Mouse (Mus musculus) embryonic facial prominence, embryonic 11.5 days (tissue): ENCODE measurements around the gene Dhx35. TPM values are rescaled to one million over a fixed set of nuclear protein-coding genes. Genes with fewer than 3 reads are reported as not detected.

Experiments
- ATAC-seq: fragments of 200-750 bp; cut with Nextera tagmentation; replicated peaks from 2 replicates; pipeline ENCODE4 v1.8.0; 2017; ENCODE audit warnings: low read depth; ENCODE audit not compliant: insufficient number of reproducible peaks, low FRiP score, low TSS enrichment
- DNase-seq: peaks from one replicate; pipeline ENCODE4 v3.0.0-alpha.2; 2015; ENCODE audit warnings: low spot score
- H3K27ac ChIP-seq: fragments of 300-500 bp; sonication (generic); replicated peaks from 2 replicates; pipeline ENCODE4 v1.5.1; 2014; ENCODE audit warnings: mild to moderate bottlenecking, low read depth, low read length, control low read depth
- H3K27me3 ChIP-seq: fragments of 300-500 bp; sonication (generic); 2 replicates; pipeline ENCODE4 v1.6.1; 2014; ENCODE audit warnings: mild to moderate bottlenecking, low read length, moderate library complexity, mixed read lengths; ENCODE audit not compliant: control insufficient read depth, insufficient read depth
- H3K36me3 ChIP-seq: fragments of 300-500 bp; sonication (generic); replicated peaks from 2 replicates; pipeline ENCODE4 v1.6.1; 2014; ENCODE audit warnings: low read depth, mild to moderate bottlenecking, low read length, moderate library complexity, mixed read lengths; ENCODE audit not compliant: control insufficient read depth, insufficient read depth
- H3K4me1 ChIP-seq: fragments of 300-500 bp; sonication (generic); 2 replicates; pipeline ENCODE4 v1.6.1; 2014; ENCODE audit warnings: low read length, mixed read lengths; ENCODE audit not compliant: control insufficient read depth, insufficient read depth
- H3K4me2 ChIP-seq: fragments of 300-500 bp; sonication (generic); 2 replicates; pipeline ENCODE4 v1.6.1; 2014; ENCODE audit warnings: low read depth, mild to moderate bottlenecking, control low read depth, low read length, moderate library complexity
- H3K4me3 ChIP-seq: fragments of 300-500 bp; sonication (generic); 2 replicates; pipeline ENCODE4 v1.5.1; 2014; ENCODE audit warnings: low read depth, low read length, control low read depth
- H3K9ac ChIP-seq: fragments of 300-500 bp; sonication (generic); replicated peaks from 2 replicates; pipeline ENCODE4 v1.6.1; 2014; ENCODE audit warnings: mild to moderate bottlenecking, control low read depth, low read length
- H3K9me3 ChIP-seq: fragments of 300-500 bp; sonication (generic); replicated peaks from 2 replicates; pipeline ENCODE4 v1.6.1; 2016; ENCODE audit warnings: mild to moderate bottlenecking, low read length, inconsistent platforms, mixed read lengths; ENCODE audit not compliant: control insufficient read depth
- WGBS: fragments of 180-500 bp; shearing (Covaris S2); extraction: QIAGEN DNeasy Blood & Tissue Kit; methylation state at CpG from one replicate; pipeline ENCODE4 v1.1.7; 2014; 5-methylcytosine and 5-hydroxymethylcytosine counted together
- polyA plus RNA-seq: library from polyadenylated mRNA; unstranded; fragments of >200 nt; fragmentation: Nextera tagmentation; extraction: Ambion mirVana; gene quantifications from 2 replicates; pipeline ENCODE4 v1.2.1, GENCODE M21; 2014

Dhx35 gene
- polyA plus RNA-seq, 1 experiment from 2014 or later, result 15.6 TPM

DNA sequence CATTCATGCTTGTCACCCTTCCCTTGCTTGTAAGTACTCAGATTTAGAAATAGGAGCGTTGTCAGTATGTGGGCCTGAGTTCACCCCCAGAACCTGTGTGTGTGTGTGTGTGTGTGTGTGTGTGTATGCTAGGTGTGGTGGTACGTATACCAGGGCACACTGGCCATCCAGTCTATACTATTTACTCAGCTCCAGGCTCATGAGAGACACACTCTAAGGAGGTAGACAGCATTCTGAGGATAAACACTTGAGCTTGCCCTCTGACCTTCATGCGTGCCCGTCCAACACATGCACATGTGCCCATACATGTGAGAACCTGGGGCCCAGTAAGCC is 69.5 kb downstream of the Dhx35 start:
- H3K36me3 ChIP-seq, result no peaks in the 10 kb centered on the region
- H3K9me3 ChIP-seq, result no peaks in the 10 kb centered on the region
- H3K27ac ChIP-seq, result no peak overlapping the region
- no peaks in the 10 kb centered on the region for H3K4me1 ChIP-seq
- DNase-seq (no peak), ATAC-seq (no peak)
- 84% methylated on average over 4 of the region's 4 CpGs for WGBS
- H3K4me2 ChIP-seq, result no peak overlapping the region
- H3K27me3 ChIP-seq, result no peaks in the 10 kb centered on the region
- no peak overlapping the region for H3K4me3 ChIP-seq
- H3K9ac ChIP-seq, result no peak overlapping the region

DNA sequence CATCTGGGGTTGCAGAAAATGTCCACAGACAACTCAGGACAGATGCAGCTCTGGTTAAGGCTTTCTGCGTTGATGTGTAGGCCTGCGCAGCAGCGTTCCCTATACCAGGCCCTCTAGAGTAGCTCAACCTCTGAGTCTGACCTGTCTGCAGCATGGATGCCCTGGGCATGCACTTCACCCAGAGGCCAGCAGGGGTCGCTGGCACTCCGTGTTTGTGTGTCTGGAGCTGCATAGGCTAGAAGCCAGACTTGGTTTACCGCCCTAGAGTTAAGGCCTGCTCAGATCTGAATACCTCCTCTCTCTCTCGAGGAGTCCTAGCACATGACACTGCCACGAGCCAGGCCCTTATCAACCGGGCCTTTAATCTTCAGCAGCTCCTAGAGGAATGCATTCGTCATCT is 70.8 kb downstream of the Dhx35 start:
- no peaks in the 10 kb centered on the region for H3K9me3 ChIP-seq
- no peaks in the 10 kb centered on the region for H3K27me3 ChIP-seq
- no peak overlapping the region for H3K4me2 ChIP-seq
- 27% methylated on average over 10 of the region's 10 CpGs for WGBS
- peak; percentile 79 for DNase-seq
- H3K27ac ChIP-seq, result no peak overlapping the region
- ATAC-seq, result 0 out of 2 replicates have a peak, but pooled peaks have one; percentile 16
- H3K36me3 ChIP-seq, result no peaks in the 10 kb centered on the region
- no peaks in the 10 kb centered on the region; the same call in none of the 2 replicates for H3K4me1 ChIP-seq
- H3K9ac ChIP-seq, result no peak overlapping the region
- H3K4me3 ChIP-seq, result no peak overlapping the region

DNA sequence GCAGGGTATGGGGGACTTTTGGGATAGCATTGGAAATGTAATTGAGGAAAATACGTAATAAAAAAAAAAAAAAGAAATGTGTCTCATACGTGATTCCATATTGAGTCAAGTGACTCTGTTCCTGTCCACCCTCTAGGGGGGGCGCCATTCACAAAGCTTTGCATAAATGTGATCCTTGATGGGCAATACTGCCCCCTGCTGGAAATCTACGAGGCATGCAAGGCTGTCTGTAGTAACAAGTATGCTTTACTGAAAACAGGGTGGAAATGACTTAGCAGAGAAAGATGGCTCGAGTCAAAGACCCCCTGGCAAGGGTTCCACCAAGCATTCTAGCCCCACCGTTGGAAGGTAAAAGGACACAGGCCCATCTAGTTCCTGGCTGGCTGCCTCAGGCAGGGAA is 92.0 kb downstream of the Dhx35 start:
- no peaks in the 10 kb centered on the region for H3K27me3 ChIP-seq
- no peaks in the 10 kb centered on the region for H3K4me1 ChIP-seq
- DNase-seq (peak; percentile 51), ATAC-seq (no peak)
- WGBS, result 46% methylated on average over 6 of the region's 6 CpGs
- H3K27ac ChIP-seq, result no peak overlapping the region
- no peak overlapping the region for H3K9ac ChIP-seq
- H3K4me2 ChIP-seq, result no peak overlapping the region
- no peaks in the 10 kb centered on the region for H3K9me3 ChIP-seq
- H3K4me3 ChIP-seq, result no peak overlapping the region
- H3K36me3 ChIP-seq, result no peaks in the 10 kb centered on the region

DNA sequence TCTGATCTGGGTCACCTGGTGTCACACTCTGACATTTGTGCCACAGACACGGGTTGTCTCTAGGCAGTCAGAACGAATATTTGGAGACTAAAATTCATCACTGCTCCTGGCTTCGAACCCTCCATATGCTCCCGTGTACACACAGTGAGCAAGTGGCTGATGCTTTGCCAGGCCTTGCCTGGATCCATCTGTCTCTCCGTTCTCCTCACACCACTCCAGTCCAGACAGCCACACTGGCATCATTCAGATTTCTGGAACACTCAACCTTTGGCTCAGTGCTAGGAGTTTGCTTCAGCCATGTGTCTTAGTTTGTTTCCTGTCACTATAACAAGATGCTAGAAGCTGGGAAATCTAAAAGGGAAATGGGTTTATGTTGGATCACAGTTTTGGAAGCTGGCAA is 93.9 kb downstream of the Dhx35 start:
- no peak overlapping the region for H3K9ac ChIP-seq
- no peaks in the 10 kb centered on the region for H3K36me3 ChIP-seq
- DNase-seq (no peak), ATAC-seq (no peak)
- H3K9me3 ChIP-seq, result no peaks in the 10 kb centered on the region
- WGBS, result 80% methylated on average over 5 of the region's 5 CpGs
- no peak overlapping the region for H3K27ac ChIP-seq
- no peak overlapping the region for H3K4me3 ChIP-seq
- H3K4me2 ChIP-seq, result no peak overlapping the region
- no peaks in the 10 kb centered on the region for H3K4me1 ChIP-seq
- H3K27me3 ChIP-seq, result no peaks in the 10 kb centered on the region

DNA sequence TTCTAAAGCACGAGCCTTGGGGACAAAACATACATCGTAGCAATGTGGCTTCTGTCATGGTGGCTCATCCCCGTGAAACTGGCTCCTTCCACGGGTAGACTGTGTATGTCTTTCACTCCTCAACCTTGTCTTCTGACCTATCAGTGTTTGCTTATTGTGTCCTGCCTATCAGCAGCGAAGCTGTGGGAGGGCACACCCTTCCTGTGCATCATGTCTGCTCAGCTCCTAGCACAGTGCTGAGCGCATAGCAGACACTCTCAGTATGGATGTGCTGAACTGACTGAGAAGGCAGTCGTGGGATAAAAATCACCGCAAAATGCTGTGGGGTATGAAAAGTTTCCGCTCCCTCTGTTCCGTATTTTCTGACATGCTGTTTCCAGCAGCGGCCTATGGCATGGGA is 94.6 kb downstream of the Dhx35 start:
- H3K4me1 ChIP-seq, result no peaks in the 10 kb centered on the region
- H3K27me3 ChIP-seq, result no peaks in the 10 kb centered on the region
- no peak overlapping the region for H3K4me2 ChIP-seq
- no peak overlapping the region for H3K27ac ChIP-seq
- H3K9me3 ChIP-seq, result no peaks in the 10 kb centered on the region
- no peak overlapping the region for H3K9ac ChIP-seq
- 57% methylated on average over 11 of the region's 11 CpGs for WGBS
- no peak for DNase-seq
- no peak overlapping the region for H3K4me3 ChIP-seq
- ATAC-seq, result no peak
- H3K36me3 ChIP-seq, result no peaks in the 10 kb centered on the region

DNA sequence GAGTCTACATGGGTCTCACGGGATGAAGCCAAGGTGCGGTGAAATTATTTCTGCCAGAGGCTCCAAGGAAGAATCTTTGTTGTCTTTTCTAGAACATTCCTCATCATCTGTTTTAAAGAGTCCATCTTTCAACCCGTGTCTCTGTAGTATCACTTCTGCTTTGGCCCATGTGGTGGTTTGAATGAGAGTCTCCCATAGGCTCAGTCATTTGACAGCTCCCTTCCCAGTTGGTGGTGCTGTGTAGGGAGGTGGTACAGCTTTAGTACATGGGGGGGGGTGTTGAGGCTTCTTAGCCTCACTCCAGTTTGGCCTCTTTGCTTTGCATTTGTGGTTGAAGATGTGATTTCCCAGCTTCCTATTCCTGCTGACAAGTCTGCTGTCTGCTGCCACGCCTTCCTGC is 96.7 kb downstream of the Dhx35 start:
- Histone ChIP-seq H3K9ac (no peak overlapping the region), H3K4me3 (no peak overlapping the region), H3K36me3 (no peaks in the 10 kb centered on the region), H3K4me1 (no peaks in the 10 kb centered on the region), H3K27me3 (no peaks in the 10 kb centered on the region), H3K4me2 (no peak overlapping the region), H3K9me3 (no peaks in the 10 kb centered on the region), H3K27ac (no peak overlapping the region)
- ATAC-seq (no peak), DNase-seq (no peak)
- 96% methylated on average over 4 of the region's 4 CpGs for WGBS

DNA sequence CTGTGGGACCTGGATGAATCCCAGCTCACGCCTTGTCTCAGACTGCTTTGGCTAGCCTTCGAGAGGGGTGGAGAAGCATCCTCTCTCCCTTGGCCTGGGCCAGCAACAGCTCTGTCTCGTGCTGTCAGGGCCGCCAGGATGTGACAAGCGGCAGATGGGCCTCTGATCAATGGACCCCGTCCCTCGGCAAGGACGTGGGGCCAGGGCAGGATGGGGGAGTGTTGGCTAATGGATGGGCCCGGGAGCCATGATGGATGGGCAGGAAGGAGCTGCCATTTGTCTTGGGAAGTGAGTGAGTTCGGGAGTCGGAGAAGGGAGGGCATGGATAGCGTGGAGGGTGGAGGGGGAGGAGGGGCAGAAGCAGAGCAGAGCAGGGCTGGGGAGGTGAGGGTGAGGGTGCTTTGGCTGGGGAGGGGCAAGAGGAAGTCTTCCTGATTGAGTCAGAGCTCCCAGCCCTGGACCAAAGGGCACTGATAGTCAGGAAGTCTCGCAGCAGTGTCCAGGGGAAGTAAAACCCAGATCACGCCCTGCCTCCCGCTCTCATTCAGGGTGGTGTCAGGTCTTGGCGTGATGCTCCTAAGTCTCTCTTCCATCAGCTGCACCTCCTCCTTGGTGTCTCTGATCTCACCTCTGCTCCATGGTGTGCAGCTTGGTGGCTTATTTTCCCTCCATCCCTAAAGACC is 98.7 kb downstream of the Dhx35 start:
- ATAC-seq, result no peak
- no peak overlapping the region for H3K9ac ChIP-seq
- 80% methylated on average over 16 of the region's 16 CpGs for WGBS

DNA sequence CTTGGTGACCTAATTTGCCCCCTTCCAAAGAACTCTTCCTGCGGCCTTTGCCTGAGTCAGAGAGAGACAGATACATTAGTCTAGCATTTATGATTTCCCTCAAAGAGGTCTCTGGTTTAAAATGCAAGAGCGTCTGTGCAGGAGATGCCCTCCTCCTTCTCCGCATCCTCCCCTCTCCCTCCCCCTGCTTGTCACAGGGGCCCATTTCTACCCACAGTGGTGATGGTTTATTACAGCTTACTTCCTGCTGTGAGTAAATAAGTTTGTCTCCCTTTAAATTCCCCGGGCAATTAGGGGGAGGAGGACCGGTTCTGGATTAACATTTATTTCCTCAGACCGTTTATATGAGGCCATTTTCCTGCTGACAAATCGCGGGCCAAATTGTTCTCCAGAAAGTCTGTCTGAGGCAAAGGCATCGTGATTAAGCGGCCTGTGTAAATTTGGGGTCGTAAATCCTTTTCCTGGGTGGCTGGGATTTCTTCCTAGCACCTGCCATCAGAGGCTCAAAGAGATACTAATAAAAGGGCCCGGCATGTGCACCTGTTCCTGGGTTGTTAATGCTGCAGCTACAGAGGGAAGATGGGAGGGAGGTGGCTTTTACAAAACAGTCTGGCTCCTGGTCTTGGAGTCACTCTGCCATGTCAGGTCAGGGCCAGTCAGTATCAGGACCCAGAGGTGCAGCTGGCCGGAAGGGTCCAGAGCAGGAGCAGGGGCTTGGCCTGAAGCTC is 104.0 kb downstream of the Dhx35 start:
- DNase-seq, result no peak
- Histone ChIP-seq H3K9me3 (no peaks in the 10 kb centered on the region), H3K27me3 (no peaks in the 10 kb centered on the region), H3K4me3 (no peak overlapping the region), H3K9ac (no peak overlapping the region), H3K36me3 (no peaks in the 10 kb centered on the region), H3K4me1 (no peaks in the 10 kb centered on the region), H3K4me2 (no peak overlapping the region), H3K27ac (no peak overlapping the region)
- 58% methylated on average over 13 of the region's 13 CpGs for WGBS
- no peak for ATAC-seq

More for the DNA sequence above, 98.7 kb downstream of the Dhx35 start:
- Histone ChIP-seq H3K27me3 (no peaks in the 10 kb centered on the region), H3K4me2 (no peak overlapping the region), H3K4me3 (no peak overlapping the region), H3K9me3 (no peaks in the 10 kb centered on the region), H3K4me1 (no peaks in the 10 kb centered on the region), H3K27ac (no peak overlapping the region), H3K36me3 (no peaks in the 10 kb centered on the region)
- DNase-seq, result no peak
